Mouse (Mus musculus): ENCODE data around the gene Jmjd4. TPM values are rescaled to one million over a fixed set of nuclear protein-coding genes. Genes with fewer than 3 reads are reported as not detected.

Jmjd4 gene
- polyA plus RNA-seq, 1 experiment from 2014 or later, result 13.8 TPM

GRCm38 (mm10) chr11:59460459-59460858 is 10.6 kb downstream of the Jmjd4 start:
- no peak for ATAC-seq
- DNase-seq (ENCODE audit: low read depth, low spot score), result no peak
- in situ Hi-C loops (cut with MboI; ENCODE audit: low pct_unique_long_range_greater_than_20kb), result no loop called here
- ChIA-PET CTCF (no interaction called here), POLR2A (interaction anchor here (1.0 kb wide), 1 partner anchor 125 kb away, joined by 3 read pairs; no protein-coding TSS in a partner anchor)
- no peaks in the 10 kb centered on the region for H3K27me3 ChIP-seq
- TF ChIP-seq CTCF (IDR thresholded peaks at IDR 0.05), result no peak

- CTCF ChIA-PET, result interaction anchor here (0.7 to 2.0 kb wide), 6 partner anchors 10 to 262 kb away, joined by 3 to 6 read pairs (median 3); partner anchors contain the start of gene Snap47
Measured at GRCm38 (mm10) chr11:59471413-59472325, 21.8 kb downstream of the Jmjd4 start.

GRCm38 (mm10) chr11:59472326-59472677 is 22.5 kb downstream of the Jmjd4 start, which contains the start of gene Zfp867:
TSS of gene Zfp867 (minus strand) at chr11:59472474.
- DNase-seq (ENCODE audit: low read depth, low spot score) (peak; percentile 43), ATAC-seq (peak; percentile 94)
- no peaks in the 10 kb centered on the region for H3K27me3 ChIP-seq
- no peak for TF ChIP-seq CTCF (IDR thresholded peaks at IDR 0.05)
- ChIA-PET CTCF (interaction anchor here (1.1 to 1.4 kb wide), 2 partner anchors 14 to 263 kb away, joined by 3 to 4 read pairs; no protein-coding TSS in a partner anchor), POLR2A (interaction anchor here (0.6 to 1.2 kb wide), 2 partner anchors 14 to 24 kb away, joined by 3 to 6 read pairs; no protein-coding TSS in a partner anchor)
- in situ Hi-C loops (cut with MboI; ENCODE audit: low pct_unique_long_range_greater_than_20kb), result loop anchor here (5.0 kb wide), 1 partner anchor 245 kb away; the partner anchor contains the start of gene Arf1

More at GRCm38 (mm10) chr11:59471413-59472325, 21.8 kb downstream of the Jmjd4 start:
- in situ Hi-C loops (cut with MboI; ENCODE audit: low pct_unique_long_range_greater_than_20kb), result loop anchor here (5.0 kb wide), 1 partner anchor 244 kb away; the partner anchor contains the start of gene Arf1
- ATAC-seq (peak; percentile 57), DNase-seq (ENCODE audit: low read depth, low spot score) (no peak)
- POLR2A ChIA-PET, result interaction anchor here (0.6 to 1.2 kb wide), 9 partner anchors 12 to 245 kb away, joined by 3 to 6 read pairs (median 3); no protein-coding TSS in a partner anchor
- no peak for TF ChIP-seq CTCF (IDR thresholded peaks at IDR 0.05)
- no peaks in the 10 kb centered on the region for H3K27me3 ChIP-seq

- in situ Hi-C loops (cut with MboI; ENCODE audit: low pct_unique_long_range_greater_than_20kb), result no loop called here
- H3K27me3 ChIP-seq, result no peaks in the 10 kb centered on the region
- CTCF ChIA-PET, result no interaction called here
- ATAC-seq (no peak), DNase-seq (ENCODE audit: low read depth, low spot score) (no peak)
- POLR2A ChIA-PET, result no interaction called here
- TF ChIP-seq CTCF (IDR thresholded peaks at IDR 0.05), result no peak
Measured at GRCm38 (mm10) chr11:59477240-59477639, 27.4 kb downstream of the Jmjd4 start.

- CTCF ChIA-PET, result interaction anchor here (0.8 to 2.3 kb wide), 9 partner anchors 13 to 185 kb away, joined by 3 to 10 read pairs (median 3); no protein-coding TSS in a partner anchor
- DNase-seq (ENCODE audit: low read depth, low spot score) (no peak), ATAC-seq (no peak)
- POLR2A ChIA-PET, result no interaction called here
- in situ Hi-C loops (cut with MboI; ENCODE audit: low pct_unique_long_range_greater_than_20kb), result loop anchor here (5.0 kb wide), 2 partner anchors 51 to 181 kb away; no protein-coding TSS in a partner anchor
- H3K27me3 ChIP-seq, result no peaks in the 10 kb centered on the region
- no peak for TF ChIP-seq CTCF (IDR thresholded peaks at IDR 0.05)
Measured at GRCm38 (mm10) chr11:59483212-59483611, 33.4 kb downstream of the Jmjd4 start.

- ATAC-seq (no peak), DNase-seq (ENCODE audit: low read depth, low spot score) (no peak)
- no peak for TF ChIP-seq CTCF (IDR thresholded peaks at IDR 0.05)
- no peaks in the 10 kb centered on the region for H3K27me3 ChIP-seq
- ChIA-PET POLR2A (interaction anchor here (0.6 to 0.8 kb wide), 2 partner anchors 14 to 96 kb away, joined by 3 read pairs; no protein-coding TSS in a partner anchor), CTCF (interaction anchor here (1.0 to 1.6 kb wide), 4 partner anchors 17 to 188 kb away, joined by 3 to 5 read pairs (median 4); no protein-coding TSS in a partner anchor)
- in situ Hi-C loops (cut with MboI; ENCODE audit: low pct_unique_long_range_greater_than_20kb), result no loop called here
Measured at GRCm38 (mm10) chr11:59485641-59486040, 35.8 kb downstream of the Jmjd4 start.

- ChIA-PET POLR2A (interaction anchor here (0.8 kb wide), 1 partner anchor 14 kb away, joined by 3 read pairs; no protein-coding TSS in a partner anchor), CTCF (interaction anchor here (1.2 to 1.6 kb wide), 3 partner anchors 17 to 189 kb away, joined by 3 to 5 read pairs (median 4); no protein-coding TSS in a partner anchor)
- no peak for TF ChIP-seq CTCF (IDR thresholded peaks at IDR 0.05)
- DNase-seq (ENCODE audit: low read depth, low spot score) (no peak), ATAC-seq (no peak)
- in situ Hi-C loops (cut with MboI; ENCODE audit: low pct_unique_long_range_greater_than_20kb), result no loop called here
- H3K27me3 ChIP-seq, result no peaks in the 10 kb centered on the region
Measured at GRCm38 (mm10) chr11:59486222-59486621, 36.4 kb downstream of the Jmjd4 start.

- no peak for TF ChIP-seq CTCF (IDR thresholded peaks at IDR 0.05)
- DNase-seq (ENCODE audit: low read depth, low spot score) (no peak), ATAC-seq (no peak)
- no peaks in the 10 kb centered on the region for H3K27me3 ChIP-seq
- in situ Hi-C loops (cut with MboI; ENCODE audit: low pct_unique_long_range_greater_than_20kb), result no loop called here
- ChIA-PET CTCF (interaction anchor here (0.8 to 1.3 kb wide), 2 partner anchors 13 kb away, joined by 3 read pairs; no protein-coding TSS in a partner anchor), POLR2A (no interaction called here)
Measured at GRCm38 (mm10) chr11:59496672-59497310, 46.9 kb downstream of the Jmjd4 start.

GRCm38 (mm10) chr11:59497747-59498146 is 47.9 kb downstream of the Jmjd4 start:
- TF ChIP-seq CTCF (IDR thresholded peaks at IDR 0.05), result no peak
- ChIA-PET CTCF (interaction anchor here (1.3 kb wide), 1 partner anchor 14 kb away, joined by 3 read pairs; no protein-coding TSS in a partner anchor), POLR2A (no interaction called here)
- DNase-seq (ENCODE audit: low read depth, low spot score) (no peak), ATAC-seq (no peak)
- no peaks in the 10 kb centered on the region for H3K27me3 ChIP-seq
- in situ Hi-C loops (cut with MboI; ENCODE audit: low pct_unique_long_range_greater_than_20kb), result no loop called here

Data from Patski (cell line).